Mouse (Mus musculus): ENCODE measurements at regions not wholly inside any gene's neighbourhood (a gene's known extent, or its start where the extent isn't known, plus 50 kb on each side); places are given as distances from the start of the nearest gene placed in this dataset.

GRCm38 (mm10) chr14:76188105-76188645 lies 77.5 kb downstream of the Nufip1 start:
- ATAC-seq (ENCODE audit: extremely low read depth, insufficient number of reproducible peaks, low FRiP score, poor library complexity, severe bottlenecking) = no peak

GRCm38 (mm10) chr14:76195324-76195723 lies 84.6 kb downstream of the Nufip1 start:
- ATAC-seq (ENCODE audit: extremely low read depth, insufficient number of reproducible peaks, low FRiP score, poor library complexity, severe bottlenecking) = no peak

GRCm38 (mm10) chr14:76197357-76197756 lies 86.7 kb downstream of the Nufip1 start:
- no peak for ATAC-seq (ENCODE audit: extremely low read depth, insufficient number of reproducible peaks, low FRiP score, poor library complexity, severe bottlenecking)

GRCm38 (mm10) chr14:76198406-76198805 lies 87.7 kb downstream of the Nufip1 start:
- no peak for ATAC-seq (ENCODE audit: extremely low read depth, insufficient number of reproducible peaks, low FRiP score, poor library complexity, severe bottlenecking)

- no peak for ATAC-seq (ENCODE audit: extremely low read depth, insufficient number of reproducible peaks, low FRiP score, poor library complexity, severe bottlenecking)
Measured at GRCm38 (mm10) chr14:76202595-76202994, 91.9 kb downstream of the Nufip1 start.

- ATAC-seq (ENCODE audit: extremely low read depth, insufficient number of reproducible peaks, low FRiP score, poor library complexity, severe bottlenecking) = no peak
Measured at GRCm38 (mm10) chr14:76203135-76203534, 92.4 kb downstream of the Nufip1 start.

- no peak for ATAC-seq (ENCODE audit: extremely low read depth, insufficient number of reproducible peaks, low FRiP score, poor library complexity, severe bottlenecking)
Measured at GRCm38 (mm10) chr14:76216446-76217177, 105.9 kb downstream of the Nufip1 start.

GRCm38 (mm10) chr14:76217178-76217500 lies 106.4 kb downstream of the Nufip1 start:
- 0 out of 2 replicates have a peak, but pooled peaks have one; percentile 16 for ATAC-seq (ENCODE audit: extremely low read depth, insufficient number of reproducible peaks, low FRiP score, poor library complexity, severe bottlenecking)

GRCm38 (mm10) chr14:76217571-76218256 lies 107.0 kb downstream of the Nufip1 start:
- no peak for ATAC-seq (ENCODE audit: extremely low read depth, insufficient number of reproducible peaks, low FRiP score, poor library complexity, severe bottlenecking)

GRCm38 (mm10) chr14:76220952-76221351 lies 110.3 kb downstream of the Nufip1 start:
- ATAC-seq (ENCODE audit: extremely low read depth, insufficient number of reproducible peaks, low FRiP score, poor library complexity, severe bottlenecking) = no peak

GRCm38 (mm10) chr14:76221617-76222319 lies 111.1 kb downstream of the Nufip1 start:
- ATAC-seq (ENCODE audit: extremely low read depth, insufficient number of reproducible peaks, low FRiP score, poor library complexity, severe bottlenecking) = no peak

GRCm38 (mm10) chr14:76222320-76222626 lies 111.6 kb downstream of the Nufip1 start:
- no peak for ATAC-seq (ENCODE audit: extremely low read depth, insufficient number of reproducible peaks, low FRiP score, poor library complexity, severe bottlenecking)

- no peak for ATAC-seq (ENCODE audit: extremely low read depth, insufficient number of reproducible peaks, low FRiP score, poor library complexity, severe bottlenecking)
Measured at GRCm38 (mm10) chr14:76223036-76223650, 112.5 kb downstream of the Nufip1 start.

- no peak for ATAC-seq (ENCODE audit: extremely low read depth, insufficient number of reproducible peaks, low FRiP score, poor library complexity, severe bottlenecking)
Measured at GRCm38 (mm10) chr14:76223903-76224302, 113.2 kb downstream of the Nufip1 start.

- ATAC-seq (ENCODE audit: extremely low read depth, insufficient number of reproducible peaks, low FRiP score, poor library complexity, severe bottlenecking) = no peak
Measured at GRCm38 (mm10) chr14:76225532-76225931, 114.8 kb downstream of the Nufip1 start.

- no peak for ATAC-seq (ENCODE audit: extremely low read depth, insufficient number of reproducible peaks, low FRiP score, poor library complexity, severe bottlenecking)
Measured at GRCm38 (mm10) chr14:76226621-76227297, 116.1 kb downstream of the Nufip1 start.

- no peak for ATAC-seq (ENCODE audit: extremely low read depth, insufficient number of reproducible peaks, low FRiP score, poor library complexity, severe bottlenecking)
Measured at GRCm38 (mm10) chr14:76228968-76229555, 118.4 kb downstream of the Nufip1 start.

- ATAC-seq (ENCODE audit: extremely low read depth, insufficient number of reproducible peaks, low FRiP score, poor library complexity, severe bottlenecking) = no peak
Measured at GRCm38 (mm10) chr14:76239856-76240493, 129.3 kb downstream of the Nufip1 start.

Data from neutrophil, adult 5-6 weeks (primary cell).